Mouse (Mus musculus) E14TG2a.4 (cell line): ENCODE results near the gene Hs3st1.

ENCODE experiments used
- CTCF ChIP-seq: conservative IDR thresholded peaks from 2 replicates; pipeline ENCODE4 v1.5.1; 2014; ENCODE audit warnings: low read length
- NANOG ChIP-seq: IDR thresholded peaks from 2 replicates; pipeline ENCODE4 v1.6.1; 2014; ENCODE audit warnings: borderline replicate concordance, low read length, mixed read lengths

- TF ChIP-seq CTCF (no peak), NANOG (no peak)
Measured at GRCm38 (mm10) chr5:39625037-39625473, 130.2 kb downstream of the Hs3st1 start.
